Mouse (Mus musculus) splenic B cell, adult 2 months (primary cell): ENCODE measurements around the gene Pcgf6.
"Not testable (repeated sequence)": the region's sequence is repeated elsewhere in the genome, so short reads cannot be mapped to it uniquely, and the experiment has no call there.

ENCODE experiments used
- DNase-seq: peaks from one replicate; pipeline ENCODE4 v3.0.0-alpha.2; 2011; ENCODE audit warnings: low read depth, low spot score
- H3K27me3 ChIP-seq: 2 replicates; pipeline ENCODE4 v1.6.1; 2012; ENCODE audit warnings: mild to moderate bottlenecking, low read length, moderate library complexity, mixed read lengths; ENCODE audit not compliant: control insufficient read depth, poor library complexity, insufficient read depth, severe bottlenecking
- H3K36me3 ChIP-seq: 2 replicates; pipeline ENCODE4 v1.6.1; 2012; ENCODE audit warnings: mild to moderate bottlenecking, low read length, moderate library complexity, mixed read lengths; ENCODE audit not compliant: control insufficient read depth, poor library complexity, insufficient read depth, severe bottlenecking

Gene Pcgf6

DNA sequence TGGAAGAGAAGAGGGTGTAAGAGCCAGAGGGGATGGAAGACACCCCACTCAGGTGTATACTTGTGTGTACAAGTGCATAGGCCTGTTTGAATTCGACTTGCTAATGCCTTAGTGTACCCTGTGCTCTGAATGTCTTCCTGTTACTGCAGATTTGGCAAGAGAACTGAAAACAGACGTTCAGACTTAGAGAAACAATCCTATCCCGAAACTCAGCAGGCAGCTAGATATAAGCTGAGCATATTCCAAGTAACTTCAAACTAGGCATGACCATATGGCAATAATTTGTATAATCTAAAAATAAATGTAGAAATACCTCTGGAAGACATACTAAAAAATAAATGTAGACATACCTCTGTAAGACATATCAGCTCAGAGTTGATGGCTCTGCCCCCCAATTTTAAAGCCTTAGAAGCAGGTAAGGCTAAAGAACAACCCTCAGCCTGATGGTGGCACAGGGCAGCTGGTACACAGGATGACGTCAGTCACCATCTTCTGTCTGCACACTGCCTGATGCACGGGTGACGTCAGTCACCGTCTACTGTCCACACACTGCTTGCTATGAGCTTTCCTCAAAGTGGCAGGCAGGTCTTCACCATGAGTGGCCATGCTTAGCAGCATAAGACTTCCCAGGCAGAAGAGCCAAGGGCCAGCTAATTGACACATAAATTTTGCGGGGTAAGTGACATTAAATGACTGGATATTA, 52.4 kb downstream of the Pcgf6 start:
- no peaks in the 10 kb centered on the region for H3K27me3 ChIP-seq
- no peaks in the 10 kb centered on the region for H3K36me3 ChIP-seq
- no peak for DNase-seq

- H3K36me3 ChIP-seq, result no peaks in the 10 kb centered on the region
- DNase-seq, result no peak
- no peaks in the 10 kb centered on the region for H3K27me3 ChIP-seq
Measured at GRCm38 (mm10) chr19:46996095-46996494, 54.6 kb downstream of the Pcgf6 start.

DNA sequence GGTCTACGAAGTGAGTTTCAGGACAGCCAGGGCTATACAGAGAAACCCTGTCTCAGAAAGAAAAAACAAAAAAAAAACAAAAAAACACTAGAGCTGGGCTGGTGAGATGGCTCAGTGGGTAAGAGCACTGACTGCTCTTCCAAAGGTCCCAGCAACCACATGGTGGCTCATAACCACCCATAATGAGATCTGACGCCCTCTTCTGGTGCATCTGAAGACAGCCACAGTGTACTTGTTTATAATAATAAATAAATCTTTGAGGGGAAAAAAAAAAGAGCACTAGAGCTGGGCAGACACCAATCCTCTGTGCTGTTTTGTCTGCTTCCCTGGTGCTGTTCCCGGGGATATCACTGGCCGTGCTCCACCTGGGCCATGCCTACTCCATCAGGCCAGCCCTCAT, 58.4 kb downstream of the Pcgf6 start:
- not testable (repeated sequence) for H3K27me3 ChIP-seq, DNase-seq

DNA sequence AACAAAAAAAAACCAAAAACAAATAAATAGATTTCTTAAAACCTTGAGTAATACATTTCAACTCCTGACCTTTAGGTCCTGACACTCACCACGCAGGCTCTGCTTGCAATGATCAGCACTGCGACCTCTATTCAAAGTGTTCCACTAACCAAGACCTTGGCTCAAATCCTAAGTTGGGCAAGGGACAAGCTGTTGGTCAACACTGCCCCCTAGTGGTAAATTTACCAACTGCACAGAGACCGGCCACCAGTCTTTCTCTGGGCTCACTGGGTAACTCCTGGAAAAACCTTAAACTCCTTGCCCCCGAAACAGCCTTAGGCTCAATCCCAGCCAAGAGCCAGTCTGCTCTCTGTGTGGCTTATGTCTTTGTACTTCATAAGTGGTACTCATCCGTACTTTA, 59.6 kb downstream of the Pcgf6 start:
- Histone ChIP-seq H3K27me3 (no peaks in the 10 kb centered on the region), H3K36me3 (no peaks in the 10 kb centered on the region)
- DNase-seq, result peak; percentile 89

More for the DNA sequence above, 58.4 kb downstream of the Pcgf6 start:
- not testable (repeated sequence) for H3K36me3 ChIP-seq

DNA sequence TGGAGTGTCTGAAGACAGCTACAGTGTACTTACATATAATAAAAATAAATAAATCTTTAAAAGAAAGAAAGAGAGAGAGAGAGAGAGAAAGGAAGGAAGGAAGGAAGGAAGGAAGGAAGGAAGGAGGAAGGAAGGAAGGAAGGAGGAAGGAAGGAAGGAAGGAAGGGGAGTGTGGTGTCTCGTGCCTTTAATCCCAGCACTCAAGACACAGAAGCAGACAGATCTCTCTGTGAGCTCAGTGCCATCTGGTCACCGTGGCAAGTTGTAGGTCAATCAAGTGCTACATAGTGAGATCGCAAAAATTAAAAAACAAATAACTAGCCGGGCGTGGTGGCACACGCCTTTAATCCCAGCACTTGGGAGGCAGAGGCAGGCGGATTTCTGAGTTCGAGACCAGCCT, 60.1 kb downstream of the Pcgf6 start:
- not testable (repeated sequence) for H3K27me3 ChIP-seq, DNase-seq, H3K36me3 ChIP-seq

DNA sequence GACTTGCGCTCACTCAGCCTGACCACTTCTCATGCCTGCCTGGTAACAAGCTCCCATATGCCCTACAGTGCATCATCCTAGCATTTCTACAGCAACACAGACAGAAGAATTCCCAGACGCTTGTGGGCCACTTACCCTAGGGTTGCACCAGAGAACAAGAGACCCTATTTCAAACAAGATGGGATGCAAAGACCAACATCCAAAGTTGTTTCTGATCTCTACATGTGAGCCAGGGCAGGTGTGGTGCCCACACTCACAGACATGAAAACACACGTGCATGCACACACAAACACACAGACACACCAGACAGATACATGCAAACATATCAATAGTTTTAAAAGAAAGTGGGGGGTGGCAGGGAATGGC, 60.6 kb downstream of the Pcgf6 start:
- Histone ChIP-seq H3K27me3 (no peaks in the 10 kb centered on the region), H3K36me3 (no peaks in the 10 kb centered on the region)
- no peak for DNase-seq

DNA sequence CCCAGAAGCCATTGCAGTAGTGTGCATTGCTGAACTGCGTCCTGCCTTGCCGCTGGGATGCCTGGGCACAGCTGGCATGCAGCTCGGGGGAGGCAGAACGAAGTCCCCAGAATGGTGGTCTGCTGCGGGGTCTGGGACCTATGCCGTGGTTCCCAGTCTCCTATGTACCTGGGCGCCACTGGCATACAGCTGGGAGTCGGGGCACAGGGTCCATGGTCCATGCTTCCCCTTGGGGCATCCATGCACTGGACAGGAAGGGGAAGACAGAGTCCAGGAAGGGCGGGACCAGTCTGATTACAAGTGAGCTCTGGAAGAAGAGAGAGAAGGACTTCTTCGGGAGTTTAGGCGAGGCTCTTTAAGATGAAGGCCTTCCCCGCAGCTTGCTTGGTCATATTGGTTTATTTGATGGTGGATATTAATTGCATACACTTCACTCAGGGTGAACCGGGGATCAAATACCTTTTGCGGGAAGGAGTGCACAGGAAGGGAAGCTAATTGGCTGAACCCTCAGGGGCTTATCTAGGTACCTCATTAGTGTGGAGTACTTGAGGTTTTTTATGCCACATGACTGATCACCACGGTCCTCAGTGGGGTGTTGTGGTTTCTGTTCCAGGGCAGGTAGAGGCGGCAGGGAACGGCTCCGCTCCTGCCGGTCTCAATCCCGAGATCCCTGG, 61.1 kb downstream of the Pcgf6 start:
- H3K27me3 ChIP-seq, result no peaks in the 10 kb centered on the region
- no peaks in the 10 kb centered on the region for H3K36me3 ChIP-seq
- DNase-seq, result no peak

- no peaks in the 10 kb centered on the region for H3K27me3 ChIP-seq
- DNase-seq, result peak; percentile 36
- no peaks in the 10 kb centered on the region for H3K36me3 ChIP-seq
Measured at GRCm38 (mm10) chr19:46988231-46989087, 62.2 kb downstream of the Pcgf6 start.

GRCm38 (mm10) chr19:46987646-46988045, 63.1 kb downstream of the Pcgf6 start:
- H3K36me3 ChIP-seq, result no peaks in the 10 kb centered on the region
- peak; percentile 41 for DNase-seq
- H3K27me3 ChIP-seq, result no peaks in the 10 kb centered on the region

DNA sequence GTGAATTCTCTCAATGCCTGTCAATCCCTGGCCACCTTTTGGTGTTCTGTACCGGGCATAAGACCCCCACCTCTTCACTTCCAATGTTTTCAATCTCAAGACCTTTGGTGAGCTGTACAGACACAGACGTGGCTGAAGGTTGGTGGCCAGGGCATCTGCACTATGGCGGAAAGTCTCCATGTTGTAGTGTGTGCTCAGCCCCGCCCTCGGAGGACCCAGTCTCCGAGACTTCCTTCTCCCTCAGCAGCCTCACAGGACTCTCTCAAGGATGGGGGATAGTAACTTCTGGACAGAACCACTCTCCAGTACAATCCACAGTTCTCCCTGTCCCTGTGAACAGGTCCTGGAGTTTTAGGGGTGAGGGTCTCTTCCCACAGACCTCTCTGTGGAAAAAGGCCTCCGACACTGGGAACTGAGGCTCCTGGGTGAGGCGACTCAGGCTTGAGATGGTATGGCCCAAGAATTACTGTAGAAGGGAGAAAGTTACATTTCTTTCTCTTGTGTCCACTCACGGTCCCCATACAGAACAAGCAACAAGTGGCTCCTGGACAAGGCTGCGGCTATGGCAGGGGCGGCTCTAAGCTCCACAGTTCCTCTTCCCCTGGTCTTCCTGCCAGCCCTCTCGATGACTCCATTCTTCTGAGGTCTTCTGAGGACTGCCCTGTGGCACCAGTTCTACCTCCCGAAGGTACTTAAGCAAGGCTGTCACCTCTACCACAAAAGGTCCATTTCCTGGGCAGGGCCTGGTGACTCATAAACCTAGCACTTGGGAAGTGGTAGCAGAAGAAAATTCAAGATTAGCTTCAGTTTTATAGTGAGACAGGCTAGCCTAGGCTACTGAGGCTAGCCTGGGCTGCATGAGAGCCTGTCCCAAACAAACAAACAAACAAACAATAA, 65.7 kb downstream of the Pcgf6 start:
- Histone ChIP-seq H3K27me3 (no peaks in the 10 kb centered on the region), H3K36me3 (no peaks in the 10 kb centered on the region)
- no peak for DNase-seq

- no peaks in the 10 kb centered on the region for H3K27me3 ChIP-seq
- DNase-seq, result no peak
- H3K36me3 ChIP-seq, result no peaks in the 10 kb centered on the region
Measured at GRCm38 (mm10) chr19:46983966-46984380, 66.7 kb downstream of the Pcgf6 start.
